Mouse (Mus musculus) T-helper 2 cell (primary cell): ENCODE data around the gene Mecr.
"Not testable (repeated sequence)": the region's sequence is repeated elsewhere in the genome, so short reads cannot be mapped to it uniquely, and the experiment has no call there.

Experiments used
- in situ Hi-C: fragments of 300-600 bp; cut with MboI, MseI; formaldehyde crosslinking; loops from one replicate; pipeline ENCODE4 v1.15.1; 2025; ENCODE audit warnings: high pct_unique_total_duplicates

The Mecr gene

DNA sequence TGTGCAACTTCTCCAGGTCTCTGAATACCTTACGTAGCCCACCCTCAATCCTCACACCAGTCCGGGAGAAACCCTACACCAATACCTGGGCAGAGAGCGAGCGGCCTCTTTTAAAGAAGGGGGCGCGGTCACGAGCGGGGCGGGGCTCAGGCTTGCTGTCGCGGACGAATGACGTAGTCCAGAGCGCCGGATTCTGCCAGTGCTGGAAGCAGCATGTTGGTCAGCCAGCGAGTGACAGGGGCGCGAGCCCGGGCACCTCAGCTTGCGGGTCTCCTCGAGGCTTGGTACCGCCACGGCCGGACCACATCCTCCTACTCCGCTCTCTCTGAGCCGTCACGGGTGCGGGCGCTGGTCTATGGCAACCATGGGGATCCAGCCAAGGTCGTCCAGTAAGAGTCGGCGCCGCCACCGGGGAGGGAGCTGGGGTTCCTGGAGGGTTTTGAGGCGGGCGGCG, at the start of gene Mecr:
TSS of gene Mecr (plus strand) at position 181 of the 454 bp plus-strand sequence.
- in situ Hi-C loops = no loop called here

- in situ Hi-C loops = loop anchor here (10.0 kb wide), 1 partner anchor 1162 kb away; no protein-coding TSS in a partner anchor
These were observed 46.8 kb upstream of the Mecr start for GRCm38 (mm10) chr4:131796312-131797080.

GRCm38 (mm10) chr4:131797483-131797882, 45.8 kb upstream of the Mecr start:
- in situ Hi-C loops = loop anchor here (10.0 kb wide), 1 partner anchor 1163 kb away; no protein-coding TSS in a partner anchor

DNA sequence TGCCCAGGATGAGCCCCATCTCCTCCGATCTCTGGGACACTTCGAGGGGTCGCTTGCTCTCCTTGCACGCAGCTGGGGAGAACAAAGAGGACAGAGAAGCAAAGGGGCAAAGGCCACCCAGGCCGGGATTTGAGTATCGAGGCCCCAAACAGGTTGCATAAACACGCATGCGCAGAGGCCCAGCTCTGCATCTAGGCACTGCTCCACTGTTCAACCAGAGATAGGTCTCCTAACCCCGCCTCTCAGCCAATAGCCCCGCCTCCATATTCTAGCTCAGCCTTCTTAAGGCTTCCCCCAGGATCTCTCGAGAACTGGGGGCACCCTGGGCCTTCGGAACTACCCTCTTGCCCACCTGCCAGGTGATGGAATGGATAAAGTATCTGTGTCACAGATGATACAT, 45.4 kb upstream of the Mecr start:
- in situ Hi-C loops = loop anchor here (10.0 kb wide), 1 partner anchor 1163 kb away; no protein-coding TSS in a partner anchor

DNA sequence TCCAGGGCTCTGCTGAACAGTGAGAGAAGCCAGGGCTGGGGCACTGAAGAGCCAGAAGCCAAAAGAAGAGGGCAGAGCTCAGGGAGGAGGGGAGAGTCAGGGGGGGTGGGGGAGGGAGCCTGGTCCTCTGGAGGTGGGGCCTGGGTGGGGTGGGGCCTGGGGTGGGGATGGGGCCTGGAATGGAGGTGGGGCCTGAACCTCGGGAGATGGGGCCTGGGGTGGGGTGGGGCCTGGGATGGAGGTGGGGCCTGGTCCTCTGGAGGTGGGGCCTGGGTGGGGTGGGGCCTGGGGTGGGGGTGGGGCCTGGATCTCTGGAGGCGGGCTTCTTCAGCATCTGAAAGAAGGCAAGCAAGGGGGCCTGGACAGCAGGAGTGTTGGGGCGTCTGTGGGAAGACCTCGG, 44.3 kb upstream of the Mecr start:
- in situ Hi-C loops = loop anchor here (10.0 kb wide), 1 partner anchor 1164 kb away; no protein-coding TSS in a partner anchor

DNA sequence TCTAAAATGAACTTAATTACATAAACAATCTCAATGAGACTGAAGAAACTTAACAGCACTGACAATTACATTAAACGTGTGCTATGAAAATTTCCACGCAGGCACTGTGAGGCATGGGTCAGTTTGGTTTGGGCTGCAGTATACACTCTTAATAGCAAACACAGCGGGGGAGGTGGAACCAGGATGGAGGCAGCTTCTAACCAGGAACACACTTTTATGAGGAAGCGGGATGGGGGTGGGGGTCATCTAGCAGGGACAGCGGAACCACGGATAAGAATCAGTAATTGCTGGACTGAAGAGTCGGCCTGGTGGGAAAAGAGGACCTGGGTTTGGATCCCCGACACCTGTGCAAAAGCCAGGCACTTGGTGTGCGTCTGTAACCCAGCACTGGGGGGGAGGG, 39.4 kb upstream of the Mecr start:
- in situ Hi-C loops = no loop called here

DNA sequence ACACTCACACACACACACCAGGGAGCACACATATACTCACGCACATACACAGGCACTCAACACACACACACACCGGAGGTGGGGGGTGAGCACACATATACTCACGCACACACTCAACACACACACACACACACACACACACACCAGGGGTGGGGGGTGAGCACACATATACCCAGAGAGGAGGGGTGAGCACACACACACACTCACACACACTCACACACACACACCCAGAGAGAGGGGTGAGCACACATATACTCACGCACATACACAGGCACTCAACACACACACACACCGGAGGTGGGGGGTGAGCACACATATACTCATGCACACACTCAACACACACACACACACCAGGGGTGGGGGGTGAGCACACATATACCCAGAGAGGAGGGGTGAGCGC, 38.5 kb upstream of the Mecr start:
- in situ Hi-C loops = not testable (repeated sequence)

DNA sequence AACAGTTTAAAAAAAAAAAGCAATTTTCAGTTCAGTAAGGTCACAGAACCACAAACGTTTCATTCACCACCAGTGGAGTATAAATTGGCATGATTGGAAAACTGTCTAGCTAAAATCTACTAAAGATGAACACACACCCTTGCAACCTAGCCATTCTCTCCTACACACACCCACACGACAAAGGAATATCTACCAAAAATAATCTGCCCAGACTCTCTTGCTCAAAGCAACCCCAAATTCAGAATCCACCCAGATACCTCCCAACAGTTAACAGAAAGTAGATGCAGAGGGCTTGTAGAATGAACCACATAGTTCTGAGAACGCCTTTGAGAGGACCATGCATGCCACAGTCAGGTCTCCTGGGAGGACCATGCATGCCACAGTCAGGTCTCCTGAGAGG, 38.0 kb upstream of the Mecr start:
- in situ Hi-C loops = no loop called here

DNA sequence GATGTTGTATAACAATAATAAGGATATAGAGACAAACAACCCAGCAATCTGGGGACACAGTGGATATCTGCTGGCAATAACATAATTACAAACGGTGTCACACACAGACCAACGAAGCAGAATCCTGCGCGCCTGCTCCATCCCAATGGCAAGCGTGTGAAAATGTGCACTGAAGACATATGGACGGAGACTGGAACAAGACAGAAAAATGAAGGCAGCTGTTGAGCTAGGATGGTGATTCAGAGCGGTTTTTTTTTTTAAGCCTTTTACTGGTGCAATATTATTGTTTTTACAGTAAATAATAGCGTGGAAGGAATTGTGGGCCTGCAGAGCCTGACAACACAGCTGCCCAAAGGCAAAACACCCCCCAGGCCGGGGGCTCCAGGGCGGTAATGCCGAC, 30.8 kb upstream of the Mecr start:
- in situ Hi-C loops = no loop called here

- in situ Hi-C loops = no loop called here
These were observed 29.5 kb upstream of the Mecr start for GRCm38 (mm10) chr4:131813798-131814197.

DNA sequence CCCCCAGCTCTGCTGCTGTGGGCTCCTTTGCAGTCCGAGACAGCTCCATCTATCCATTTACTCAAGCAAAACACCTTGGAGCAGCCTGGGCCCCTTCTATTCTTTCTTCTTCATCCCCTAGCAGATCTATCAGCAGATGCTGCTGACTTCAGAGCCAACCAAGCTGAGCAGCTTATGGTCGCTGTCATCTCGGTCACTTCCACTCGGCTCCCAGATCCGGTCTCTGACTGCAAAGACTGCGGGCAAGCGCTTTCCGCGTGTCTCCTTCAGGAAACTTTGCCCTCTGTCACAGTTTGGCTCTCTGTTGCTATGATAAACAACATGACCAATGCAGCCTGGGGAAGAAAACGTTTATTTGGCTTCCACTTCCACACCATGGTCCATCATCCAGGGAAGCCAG, 28.4 kb upstream of the Mecr start:
- in situ Hi-C loops = no loop called here

DNA sequence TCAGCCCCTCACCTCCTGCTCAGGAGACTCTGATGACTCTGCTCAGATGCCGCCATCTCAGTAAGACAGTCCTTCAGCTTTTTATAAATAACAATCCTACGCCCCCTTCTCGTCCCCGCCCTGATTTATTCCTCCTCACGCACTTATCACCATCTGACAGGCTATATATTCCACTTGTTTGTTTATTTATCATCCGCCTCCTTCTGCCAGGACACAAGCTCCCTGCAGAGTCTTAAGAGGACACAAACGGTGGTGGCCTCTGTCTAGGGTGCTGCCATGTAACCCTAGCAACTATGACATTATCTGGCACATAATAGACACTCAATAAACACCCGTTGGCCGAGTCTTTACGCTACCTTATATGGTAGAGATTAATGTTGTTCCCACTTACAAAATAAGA, 27.5 kb upstream of the Mecr start:
- in situ Hi-C loops = no loop called here

GRCm38 (mm10) chr4:131818926-131819325, 24.3 kb upstream of the Mecr start:
- in situ Hi-C loops = no loop called here

DNA sequence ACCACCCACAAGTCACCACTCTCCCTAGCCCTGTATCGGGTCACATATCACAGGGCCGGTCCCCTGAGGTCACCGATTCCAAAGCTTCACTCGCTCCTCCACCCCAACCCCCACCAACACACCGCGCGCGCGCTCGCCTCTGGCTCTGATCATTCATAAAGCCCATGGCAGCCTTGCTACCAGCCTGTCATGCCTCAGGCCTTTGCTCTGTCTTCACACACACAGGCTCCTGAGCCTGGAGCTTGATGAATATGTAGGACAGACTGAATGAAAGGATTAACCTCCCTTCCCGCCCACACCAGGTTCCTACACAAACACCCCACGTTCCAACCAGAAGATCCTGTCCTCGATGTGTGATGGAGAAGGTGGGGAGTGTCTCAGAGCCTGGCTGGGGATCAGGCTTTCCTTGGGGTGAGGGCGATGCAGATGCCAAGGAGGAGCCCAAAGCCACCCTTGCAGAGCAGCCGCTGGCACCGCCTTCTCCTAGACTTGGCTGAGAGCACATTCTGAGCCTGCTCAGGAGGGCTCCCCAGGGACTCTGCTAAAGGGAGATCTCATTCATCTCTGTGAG, 22.0 kb upstream of the Mecr start:
- in situ Hi-C loops = no loop called here

- in situ Hi-C loops = no loop called here
These were observed 20.7 kb upstream of the Mecr start for GRCm38 (mm10) chr4:131822583-131822982.

- in situ Hi-C loops = no loop called here
These were observed 18.3 kb upstream of the Mecr start for GRCm38 (mm10) chr4:131824939-131825338.

GRCm38 (mm10) chr4:131825830-131826229, 17.4 kb upstream of the Mecr start:
- in situ Hi-C loops = no loop called here

- in situ Hi-C loops = no loop called here
These were observed 16.4 kb upstream of the Mecr start for GRCm38 (mm10) chr4:131826905-131827304.

DNA sequence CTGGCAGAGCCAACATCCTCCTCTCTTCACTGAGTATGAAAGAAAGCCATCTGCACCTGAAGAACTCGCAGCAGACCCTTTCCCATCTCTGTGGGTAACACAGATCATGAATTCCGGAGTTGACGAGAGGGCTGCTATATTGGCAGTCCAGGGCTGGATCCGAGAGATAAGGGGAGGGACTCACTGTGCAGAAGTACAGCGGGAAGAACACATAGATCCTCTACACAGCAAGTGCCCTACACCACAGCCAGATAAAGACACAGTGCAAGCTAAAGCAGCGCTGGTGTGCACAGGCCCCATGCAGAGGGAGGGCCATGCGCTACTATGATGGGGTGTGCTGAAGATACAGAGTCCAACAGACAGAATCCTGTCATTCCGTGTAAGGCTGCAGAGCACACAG, 14.1 kb upstream of the Mecr start:
- in situ Hi-C loops = no loop called here

DNA sequence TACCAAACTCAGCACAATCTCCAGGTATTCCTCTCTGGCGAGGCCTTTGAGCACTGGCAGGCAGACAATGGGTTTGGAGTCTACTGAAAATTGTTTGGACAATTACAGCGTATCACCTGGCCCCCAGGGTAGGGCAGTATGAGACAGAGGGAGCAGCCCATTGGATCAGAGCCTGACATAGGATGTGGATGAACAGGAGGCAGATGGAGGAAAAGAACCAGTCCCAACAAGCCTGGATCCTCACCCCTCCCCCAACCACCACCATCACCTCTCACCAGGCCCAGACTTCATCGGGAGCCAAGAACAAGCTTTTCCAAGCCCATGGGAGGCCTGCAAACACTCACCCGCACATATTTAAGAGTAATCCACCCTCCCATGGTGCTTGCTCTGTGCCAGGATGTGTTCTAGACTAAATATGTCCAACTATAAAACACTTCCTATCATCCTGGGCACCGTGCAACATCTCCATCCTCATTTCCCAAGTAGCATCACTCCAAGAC, 11.7 kb upstream of the Mecr start:
- in situ Hi-C loops = loop anchor here (5.0 kb wide), 1 partner anchor 104 kb away; no protein-coding TSS in a partner anchor

GRCm38 (mm10) chr4:131832759-131833407, 10.4 kb upstream of the Mecr start:
- in situ Hi-C loops = loop anchor here (5.0 kb wide), 1 partner anchor 106 kb away; no protein-coding TSS in a partner anchor

- in situ Hi-C loops = loop anchor here (5.0 kb wide), 1 partner anchor 107 kb away; no protein-coding TSS in a partner anchor
These were observed 9.2 kb upstream of the Mecr start for GRCm38 (mm10) chr4:131833971-131834609.
